Mouse (Mus musculus): Measurements from ENCODE around the gene Apoh. TPM values are rescaled to one million over a fixed set of nuclear protein-coding genes. Genes with fewer than 3 reads are reported as not detected.

The Apoh gene
- polyA plus RNA-seq, 1 experiment = 0.25 TPM

DNA sequence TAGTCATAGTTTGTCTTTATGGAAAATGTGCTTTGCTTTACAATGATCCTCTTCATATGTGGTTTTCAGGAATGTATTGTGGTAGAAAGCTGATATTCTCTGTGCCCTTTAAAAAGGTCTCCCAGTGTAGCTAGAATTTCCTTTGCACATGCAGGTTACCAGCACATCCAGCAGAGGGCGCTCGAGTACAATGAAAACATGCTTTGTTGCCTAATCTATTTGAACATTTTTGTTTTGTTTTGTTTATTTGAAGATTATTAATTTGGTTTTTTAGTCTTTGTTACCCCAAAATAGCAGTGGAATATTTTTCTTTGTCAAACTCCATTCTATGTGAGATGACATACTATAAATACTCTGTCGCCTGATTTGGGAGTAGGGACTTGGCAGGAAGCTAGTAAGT, 106.7 kb downstream of the Apoh start:
- TF ChIP-seq REST (IDR thresholded peaks at IDR 0.05; ENCODE audit: insufficient read depth, insufficient read length) = no peak
- TF ChIP-seq POLR2AphosphoS2 (IDR thresholded peaks at IDR 0.05; ENCODE audit: insufficient read length, low read depth) = no peak
- no peak for TF ChIP-seq USF1 (IDR thresholded peaks at IDR 0.05; ENCODE audit: low read depth)
- no peak for TF ChIP-seq MAX (IDR thresholded peaks at IDR 0.05; ENCODE audit: low read depth)
- 0 out of 2 replicates have a peak, but pooled peaks have one; percentile 14 for TF ChIP-seq CEBPB (IDR thresholded peaks at IDR 0.05; ENCODE audit: insufficient read depth, poor library complexity, severe bottlenecking)
- no peak for TF ChIP-seq POLR2A (IDR thresholded peaks at IDR 0.05; ENCODE audit: insufficient read length, low read depth)
- no peaks in the 10 kb centered on the region for H3K27me3 ChIP-seq (ENCODE audit: control insufficient read depth, insufficient read depth, insufficient read length)
- H3K4me2 ChIP-seq (ENCODE audit: low read depth) = no peak overlapping the region
- H3K36me3 ChIP-seq (ENCODE audit: control insufficient read depth, insufficient read depth) = no peaks in the 10 kb centered on the region
- no peak overlapping the region for H3ac ChIP-seq (ENCODE audit: control insufficient read depth, insufficient read length)
- H3K79me2 ChIP-seq (ENCODE audit: control insufficient read depth, insufficient read depth) = no peaks in the 10 kb centered on the region
- H3K4me3 ChIP-seq = no peak overlapping the region

DNA sequence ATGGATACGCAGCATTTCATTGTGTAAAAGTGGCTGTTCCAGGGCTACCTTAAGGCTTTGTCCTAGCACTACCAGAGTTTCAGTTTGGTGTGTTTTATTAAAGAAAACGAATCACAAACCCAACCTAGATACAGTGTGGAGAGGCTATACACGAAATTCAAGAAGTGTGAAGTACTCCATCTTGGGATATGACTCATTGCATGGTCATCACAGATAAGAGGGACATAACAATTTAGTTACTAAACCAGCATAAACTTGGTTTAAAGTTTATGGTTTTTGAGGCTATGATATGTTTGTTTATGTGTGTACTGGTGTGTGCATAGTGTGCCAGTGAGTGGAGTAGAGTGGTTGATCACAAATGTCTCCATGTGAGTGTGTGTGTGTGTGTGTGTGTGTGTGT, 116.4 kb downstream of the Apoh start:
- Histone ChIP-seq H3K79me2 (ENCODE audit: control insufficient read depth, insufficient read depth) (no peaks in the 10 kb centered on the region), H3K4me3 (no peak overlapping the region), H3K27me3 (ENCODE audit: control insufficient read depth, insufficient read depth, insufficient read length) (no peaks in the 10 kb centered on the region), H3K36me3 (ENCODE audit: control insufficient read depth, insufficient read depth) (no peaks in the 10 kb centered on the region), H3K4me2 (ENCODE audit: low read depth) (no peak overlapping the region), H3ac (ENCODE audit: control insufficient read depth, insufficient read length) (no peak overlapping the region)
- TF ChIP-seq USF1 (IDR thresholded peaks at IDR 0.05; ENCODE audit: low read depth) (no peak), MYOG (IDR thresholded peaks at IDR 0.05; ENCODE audit: control insufficient read depth in 1 of 3, insufficient read depth in 1 of 3, insufficient read length in 2 of 3, low read depth in 2 of 3) (no peak), E2F4 (IDR thresholded peaks at IDR 0.05; ENCODE audit: insufficient read depth) (no peak), SRF (IDR thresholded peaks at IDR 0.05; ENCODE audit: control insufficient read depth, insufficient read length, low read depth) (no peak), REST (IDR thresholded peaks at IDR 0.05; ENCODE audit: insufficient read depth, insufficient read length) (no peak), POLR2A (IDR thresholded peaks at IDR 0.05; ENCODE audit: insufficient read length, low read depth) (no peak), TCF3 (IDR thresholded peaks at IDR 0.05; ENCODE audit: insufficient read length, low read depth) (no peak), MYOD1 (IDR thresholded peaks at IDR 0.05; ENCODE audit: control insufficient read depth in 1 of 3, insufficient read length in 2 of 3, low read depth in 2 of 3) (no peak), POLR2AphosphoS2 (IDR thresholded peaks at IDR 0.05; ENCODE audit: insufficient read length, low read depth) (no peak)

Other genes starting within 250 kb of the Apoh start
- 15.3 TPM for gene Prkca, start 574 bp downstream of the Apoh start, polyA plus RNA-seq (2012; fragmentation: generic; extraction: Trizol)
- gene Cep112, start 81.8 kb downstream of the Apoh start, polyA plus RNA-seq (2012; fragmentation: generic; extraction: Trizol) = 0.43 TPM